Mouse (Mus musculus) heart, postnatal 0 days (tissue): ENCODE results near the gene Mrpl23. TPM values are rescaled to one million over a fixed set of nuclear protein-coding genes. Genes with fewer than 3 reads are reported as not detected.

Experiments used
- ATAC-seq: fragments of 200-750 bp; cut with Nextera tagmentation; 2 replicates; pipeline ENCODE4 v1.8.0; 2017; ENCODE audit warnings: low read depth, moderate number of reproducible peaks, moderate library complexity; ENCODE audit not compliant: insufficient read depth
- DNase-seq: peaks from one replicate; pipeline ENCODE4 v3.0.0-alpha.2; 2016; ENCODE audit warnings: low spot score
- H3K27ac ChIP-seq: fragments of 300-500 bp; sonication (generic); 2 replicates; pipeline ENCODE4 v1.5.1; 2014; ENCODE audit warnings: low read depth, mild to moderate bottlenecking
- H3K27me3 ChIP-seq: fragments of 300-500 bp; sonication (generic); 2 replicates; pipeline ENCODE4 v1.6.1; 2014; ENCODE audit warnings: low read length, mixed read lengths; ENCODE audit not compliant: control insufficient read depth, insufficient read depth
- H3K36me3 ChIP-seq: fragments of 300-500 bp; sonication (generic); replicated peaks from 2 replicates; pipeline ENCODE4 v1.6.1; 2014; ENCODE audit warnings: low read length, mixed read lengths; ENCODE audit not compliant: control insufficient read depth, insufficient read depth
- H3K4me1 ChIP-seq: fragments of 300-500 bp; sonication (generic); 2 replicates; pipeline ENCODE4 v1.6.1; 2014; ENCODE audit warnings: antibody characterized with exemption; ENCODE audit not compliant: control insufficient read depth, insufficient read depth
- H3K4me2 ChIP-seq: fragments of 300-500 bp; sonication (generic); 2 replicates; pipeline ENCODE4 v1.6.1; 2014; ENCODE audit warnings: low read depth, mild to moderate bottlenecking, low read length, moderate library complexity
- H3K4me3 ChIP-seq: fragments of 300-500 bp; sonication (generic); 2 replicates; pipeline ENCODE4 v1.5.1; 2014; ENCODE audit warnings: low read depth, low read length
- H3K9ac ChIP-seq: fragments of 300-500 bp; sonication (generic); replicated peaks from 2 replicates; pipeline ENCODE4 v1.6.1; 2014; ENCODE audit warnings: low read depth, low read length, mixed read lengths
- H3K9me3 ChIP-seq: fragments of 300-500 bp; sonication (generic); replicated peaks from 2 replicates; pipeline ENCODE4 v1.6.1; 2016; ENCODE audit warnings: low read length; ENCODE audit not compliant: control insufficient read depth
- CTCF ChIP-seq: IDR thresholded peaks from 2 replicates; pipeline ENCODE4 v1.5.1; 2016; ENCODE audit warnings: antibody characterized with exemption, control low read depth, low read depth
- EP300 ChIP-seq: IDR thresholded peaks from 2 replicates; pipeline ENCODE4 v1.6.1; 2016; ENCODE audit warnings: antibody characterized with exemption, low read depth
- WGBS: fragments of 180-500 bp; shearing (Covaris S2); extraction: QIAGEN DNeasy Blood & Tissue Kit; methylation state at CpG from one replicate; pipeline ENCODE4 v1.1.7; 2014; 5-methylcytosine and 5-hydroxymethylcytosine counted together
- polyA plus RNA-seq: library from polyadenylated mRNA; unstranded; fragments of >200 nt; fragmentation: Nextera tagmentation; extraction: Ambion mirVana; gene quantifications from 2 replicates; pipeline ENCODE4 v1.2.1, GENCODE M21; 2015
- total RNA-seq: library from RNA; depleted of rRNA; stranded (reverse); fragments of >200 nt; gene quantifications from 2 replicates; pipeline ENCODE4 v1.2.3, GENCODE M21; 2014; ENCODE audit warnings: low replicate concordance

Gene Mrpl23
- total and polyA plus RNA-seq, 2 experiments from 2014 or later = 14.9 to 87.2 TPM

- H3K27ac ChIP-seq = peak overlapping the region; percentile 21
- peak overlapping the region; percentile 63 for H3K4me2 ChIP-seq
- peaks cover 5% of the 10 kb centered on the region; the same call in 1 of the 2 replicates for H3K9me3 ChIP-seq
- peak overlapping the region; percentile 49; the same call in 1 of the 2 replicates for H3K9ac ChIP-seq
- 67% methylated on average over 25 of the region's 25 CpGs for WGBS
- TF ChIP-seq EP300 = no peak
- no peak for TF ChIP-seq CTCF
- no peaks in the 10 kb centered on the region for H3K36me3 ChIP-seq
- peak overlapping the region; percentile 44 for H3K4me3 ChIP-seq
- H3K27me3 ChIP-seq = no peaks in the 10 kb centered on the region
- DNase-seq (no peak), ATAC-seq (no peak)
- H3K4me1 ChIP-seq = peaks cover 33% of the 10 kb centered on the region
These were observed 44.2 kb downstream of the Mrpl23 start for GRCm38 (mm10) chr7:142576472-142577326.

DNA sequence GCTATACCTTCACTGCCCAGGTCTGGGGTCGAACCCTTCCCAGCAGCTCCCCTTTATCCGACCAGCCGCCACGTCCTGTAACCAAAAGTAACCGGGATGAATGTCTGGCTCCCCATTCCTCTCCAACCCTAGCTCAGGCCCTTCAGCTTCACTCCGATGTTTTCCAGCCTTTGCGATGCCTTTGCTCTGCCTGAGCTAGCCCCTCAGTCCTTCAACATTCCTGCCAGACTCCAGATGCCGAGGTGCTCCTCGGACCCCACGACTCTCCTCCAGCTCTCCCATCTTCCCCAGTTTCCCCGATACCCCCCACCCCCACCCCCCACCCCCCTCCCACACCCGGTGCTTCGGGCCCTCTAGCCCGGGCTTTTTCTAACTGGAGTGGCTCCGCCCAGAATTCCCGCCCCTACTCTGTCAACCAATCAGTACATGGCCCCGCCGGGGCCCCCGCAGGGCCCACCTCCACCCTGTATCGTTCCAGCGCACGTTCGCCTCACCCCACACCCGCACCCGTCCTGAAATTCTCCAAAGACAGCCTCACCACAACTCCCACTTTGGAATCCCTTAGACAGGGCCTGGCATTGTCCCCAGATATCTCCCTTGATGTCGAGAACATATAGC lies 45.4 kb downstream of the Mrpl23 start:
- no peaks in the 10 kb centered on the region for H3K36me3 ChIP-seq
- 38% methylated on average over 26 of the region's 26 CpGs for WGBS
- H3K4me2 ChIP-seq = peak overlapping the region; percentile 63
- H3K9me3 ChIP-seq = peaks cover 5% of the 10 kb centered on the region; the same call in 1 of the 2 replicates
- TF ChIP-seq CTCF = no peak
- TF ChIP-seq EP300 = no peak
- H3K4me1 ChIP-seq = peaks cover 22% of the 10 kb centered on the region
- H3K4me3 ChIP-seq = peak overlapping the region; percentile 44
- peak overlapping the region; percentile 51 for H3K27ac ChIP-seq
- H3K9ac ChIP-seq = peak overlapping the region; percentile 49
- ATAC-seq (peak; percentile 61), DNase-seq (peak; percentile 38)
- no peaks in the 10 kb centered on the region for H3K27me3 ChIP-seq

- TF ChIP-seq EP300 = no peak
- peak; percentile 21; the same call in 1 of the 2 replicates for TF ChIP-seq CTCF
- no peak overlapping the region for H3K4me2 ChIP-seq
These were observed 46.6 kb downstream of the Mrpl23 start for GRCm38 (mm10) chr7:142579069-142579468.

GRCm38 (mm10) chr7:142580121-142580879 lies 47.8 kb downstream of the Mrpl23 start:
- 39% methylated on average over 26 of the region's 26 CpGs for WGBS
- TF ChIP-seq EP300 = no peak
- TF ChIP-seq CTCF = peak; percentile 61
- DNase-seq (peak; percentile 53), ATAC-seq (0 out of 2 replicates have a peak, but pooled peaks have one; percentile 24)
- H3K4me1 ChIP-seq = 0 out of 2 replicates have a peak, but pooled peaks cover 11% of the 10 kb centered on the region
- H3K4me3 ChIP-seq = peak overlapping the region; percentile 36
- H3K4me2 ChIP-seq = peak overlapping the region; percentile 66
- H3K27me3 ChIP-seq = no peaks in the 10 kb centered on the region
- peaks cover 5% of the 10 kb centered on the region; the same call in 1 of the 2 replicates for H3K9me3 ChIP-seq
- no peaks in the 10 kb centered on the region for H3K36me3 ChIP-seq
- H3K27ac ChIP-seq = no peak overlapping the region
- no peak overlapping the region for H3K9ac ChIP-seq

More at GRCm38 (mm10) chr7:142579069-142579468, 46.6 kb downstream of the Mrpl23 start:
- H3K9ac ChIP-seq = no peak overlapping the region
- H3K27ac ChIP-seq = 0 out of 2 replicates have a peak overlapping the region, but pooled peaks have one; percentile 21
- peaks cover 19% of the 10 kb centered on the region for H3K4me1 ChIP-seq
- H3K36me3 ChIP-seq = no peaks in the 10 kb centered on the region
- H3K4me3 ChIP-seq = no peak overlapping the region
- H3K9me3 ChIP-seq = peaks cover 5% of the 10 kb centered on the region; the same call in 1 of the 2 replicates
- DNase-seq (no peak), ATAC-seq (no peak)
- H3K27me3 ChIP-seq = no peaks in the 10 kb centered on the region
- WGBS = 58% methylated on average over 5 of the region's 5 CpGs

DNA sequence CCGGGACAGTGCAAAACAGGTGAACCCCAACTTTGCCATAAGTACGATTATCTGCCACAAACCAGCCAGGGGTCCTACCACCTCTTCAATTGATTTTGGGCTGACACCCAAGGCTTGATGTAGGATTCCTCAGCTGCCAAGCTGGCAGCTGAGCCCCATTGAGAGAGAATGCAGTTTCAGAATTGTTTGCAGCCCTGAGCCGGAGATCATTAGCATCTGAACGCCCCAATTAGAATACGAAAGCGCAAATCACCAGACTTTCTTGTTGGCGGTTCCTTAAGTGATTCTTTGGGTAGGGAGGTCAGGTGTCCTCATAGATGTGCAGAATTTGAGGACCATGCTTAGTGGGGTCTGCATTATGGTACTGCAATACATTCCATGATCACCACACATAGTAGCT lies 48.7 kb downstream of the Mrpl23 start:
- H3K4me1 ChIP-seq = 0 out of 2 replicates have a peak, but pooled peaks cover 11% of the 10 kb centered on the region

More for the DNA sequence above, 48.7 kb downstream of the Mrpl23 start:
- no peak for DNase-seq
- no peak overlapping the region for H3K4me3 ChIP-seq
- H3K27ac ChIP-seq = no peak overlapping the region
- no peak for ATAC-seq
- no peaks in the 10 kb centered on the region for H3K36me3 ChIP-seq
- WGBS = 59% methylated on average over 7 of the region's 7 CpGs
- peak overlapping the region; percentile 56; the same call in 1 of the 2 replicates for H3K4me2 ChIP-seq
- H3K27me3 ChIP-seq = no peaks in the 10 kb centered on the region
- peaks cover 5% of the 10 kb centered on the region; the same call in 1 of the 2 replicates for H3K9me3 ChIP-seq
- TF ChIP-seq CTCF (no peak), EP300 (no peak)
- no peak overlapping the region for H3K9ac ChIP-seq
